Mouse (Mus musculus): ENCODE data around the gene Dusp15.
A peak's percentile ranks its signal among the peaks of the same experiment; 100 is the strongest.

DNA sequence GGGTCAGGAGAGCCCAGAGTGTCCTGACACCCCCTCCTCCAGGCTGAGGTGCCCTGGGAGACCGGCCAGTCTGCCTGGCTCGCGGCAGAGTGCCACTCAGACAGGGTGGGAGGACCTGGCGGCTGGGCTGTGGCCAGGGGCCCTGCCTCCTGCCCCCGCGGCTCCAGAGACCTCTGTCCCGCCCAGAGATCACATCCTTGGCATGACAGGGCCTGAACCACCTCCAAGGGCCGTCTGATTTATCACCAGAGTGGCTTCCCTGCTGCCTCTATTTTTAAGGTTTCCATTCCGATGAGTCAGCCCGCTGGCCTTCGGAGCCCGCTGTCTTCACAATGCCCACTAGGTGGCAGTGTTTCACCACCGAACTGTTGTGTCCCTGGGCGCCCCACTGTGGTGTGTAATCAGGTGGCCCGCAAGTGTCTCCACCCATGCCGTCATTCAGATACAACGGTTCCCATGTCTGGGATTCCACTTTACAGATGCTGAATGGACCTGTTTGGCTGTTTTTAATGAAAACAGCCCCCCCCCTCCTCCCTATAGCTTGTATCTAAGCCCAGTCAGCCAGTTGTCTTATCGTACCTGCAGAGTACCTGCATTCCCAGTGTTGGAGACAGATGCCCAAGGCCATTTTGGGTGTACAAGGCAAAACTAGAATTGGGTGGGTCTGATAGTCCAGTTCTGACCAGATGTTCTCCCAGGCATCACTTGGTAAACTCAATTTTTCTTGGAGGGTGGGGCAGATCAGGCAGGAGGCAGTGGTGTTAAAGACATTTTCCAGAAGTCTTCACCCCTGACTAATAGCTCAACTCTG lies 37.0 kb downstream of the Dusp15 start:
- TF ChIP-seq POLR2A (IDR thresholded peaks at IDR 0.05; ENCODE audit: insufficient read depth, low read length) = no peak
- peak; percentile 95 for TF ChIP-seq CTCF (IDR thresholded peaks at IDR 0.05; ENCODE audit: low read depth, low read length)
- TF ChIP-seq EP300 (IDR thresholded peaks at IDR 0.05; ENCODE audit: insufficient read depth, low read depth, low read length) = no peak

Data from ES-Bruce4 (cell line).